Mouse (Mus musculus) heart, adult 2 months (tissue): Measurements from ENCODE around the gene Brd4.

ENCODE experiments used
- CTCF ChIP-seq: fragments of 200-600 bp; IDR thresholded peaks from 2 replicates; pipeline ENCODE4 v1.8.1; 2022; ENCODE audit warnings: antibody characterized with exemption, mild to moderate bottlenecking, moderate library complexity
- EP300 ChIP-seq: fragments of 200-500 bp; IDR thresholded peaks from 2 replicates; pipeline ENCODE4 v1.6.1; 2011; ENCODE audit warnings: low read depth, low read length, control low read depth; ENCODE audit not compliant: insufficient read depth
- POLR2A ChIP-seq: fragments of 200-500 bp; IDR thresholded peaks from 2 replicates; pipeline ENCODE4 v1.6.1; 2011; ENCODE audit warnings: mild to moderate bottlenecking, low read depth, low read length, control low read depth; ENCODE audit not compliant: insufficient read depth

DNA sequence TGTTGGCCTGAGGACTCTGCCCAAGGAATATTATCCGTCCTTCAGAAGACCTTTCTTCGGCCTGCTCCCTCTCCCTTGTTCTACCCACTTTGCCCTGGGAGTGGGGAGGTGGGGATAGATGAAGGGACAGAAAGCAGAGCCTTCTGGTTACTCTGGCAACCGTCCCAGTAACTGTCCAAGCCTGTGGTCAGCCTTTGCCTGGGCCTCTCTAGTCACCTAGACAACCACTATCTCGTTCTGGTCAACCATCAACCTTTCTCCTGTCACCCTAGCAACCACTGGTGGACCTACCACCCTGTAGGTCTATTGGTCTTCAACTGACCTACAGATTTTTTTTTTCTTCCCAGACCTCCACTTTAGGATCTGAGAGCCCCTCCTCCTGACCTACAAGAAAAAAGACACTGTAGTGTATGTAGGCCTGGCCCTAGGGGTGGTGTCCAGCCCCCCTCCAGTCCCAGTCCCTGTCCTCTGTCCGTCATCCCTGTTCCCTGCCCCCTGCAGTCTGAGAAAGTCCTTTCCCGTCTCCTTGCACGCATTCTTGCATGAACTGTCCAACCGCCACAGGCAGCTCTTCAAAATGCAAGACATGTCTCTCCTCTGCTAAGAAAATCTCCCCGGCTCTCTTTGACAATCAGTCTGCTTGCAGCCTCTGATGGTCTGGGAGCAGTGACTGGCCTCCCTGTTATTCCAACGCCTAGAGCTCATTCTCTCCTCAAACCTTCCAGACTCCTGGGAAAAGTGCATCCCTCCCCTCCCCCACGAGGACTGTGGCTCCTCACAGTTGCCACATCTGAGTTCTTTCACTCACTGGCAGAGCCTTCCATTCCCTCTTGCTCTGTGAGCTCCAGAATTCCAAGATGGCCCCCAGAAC is 104.7 kb downstream of the Brd4 start:
- TF ChIP-seq EP300 (no peak), CTCF (no peak), POLR2A (no peak)
